Mouse (Mus musculus) heart, embryonic 13.5 days (tissue): ENCODE measurements around the gene Dpep3. TPM values are rescaled to one million over a fixed set of nuclear protein-coding genes. Genes with fewer than 3 reads are reported as not detected.

Experiments used
- ATAC-seq: fragments of 200-750 bp; cut with Nextera tagmentation; 2 replicates; pipeline ENCODE4 v1.8.0; 2017; ENCODE audit warnings: moderate TSS enrichment; ENCODE audit not compliant: insufficient number of reproducible peaks, low FRiP score, low TSS enrichment; ENCODE audit errors: extremely low read depth
- H3K27ac ChIP-seq: fragments of 300-500 bp; sonication (generic); replicated peaks from 2 replicates; pipeline ENCODE4 v1.5.1; 2015; ENCODE audit warnings: moderate library complexity, mild to moderate bottlenecking, inconsistent platforms
- H3K27me3 ChIP-seq: fragments of 300-500 bp; sonication (generic); replicated peaks from 2 replicates; pipeline ENCODE4 v1.6.1; 2015; ENCODE audit warnings: mild to moderate bottlenecking, inconsistent platforms
- H3K36me3 ChIP-seq: fragments of 300-500 bp; sonication (generic); 2 replicates; pipeline ENCODE4 v1.6.1; 2015; ENCODE audit warnings: mild to moderate bottlenecking, inconsistent platforms
- H3K4me1 ChIP-seq: fragments of 300-500 bp; sonication (generic); 2 replicates; pipeline ENCODE4 v1.6.1; 2015; ENCODE audit warnings: inconsistent platforms
- H3K4me2 ChIP-seq: fragments of 300-500 bp; sonication (generic); 2 replicates; pipeline ENCODE4 v1.6.1; 2015; ENCODE audit warnings: inconsistent platforms, mild to moderate bottlenecking, moderate library complexity
- H3K4me3 ChIP-seq: fragments of 300-500 bp; sonication (generic); 2 replicates; pipeline ENCODE4 v1.5.1; 2015; ENCODE audit warnings: moderate library complexity, mild to moderate bottlenecking, inconsistent platforms
- H3K9ac ChIP-seq: fragments of 300-500 bp; sonication (generic); 2 replicates; pipeline ENCODE4 v1.6.1; 2015; ENCODE audit warnings: inconsistent platforms, mild to moderate bottlenecking, moderate library complexity
- H3K9me3 ChIP-seq: fragments of 300-500 bp; sonication (generic); 2 replicates; pipeline ENCODE4 v1.6.1; 2016; ENCODE audit warnings: inconsistent platforms
- WGBS: fragments of 180-500 bp; shearing (Covaris S2); methylation state at CpG from one replicate; pipeline ENCODE4 v1.1.7; 2015; ENCODE audit warnings: mixed read lengths; 5-methylcytosine and 5-hydroxymethylcytosine counted together
- polyA plus RNA-seq: library from polyadenylated mRNA; unstranded; fragments of >200 nt; fragmentation: Nextera tagmentation; extraction: Ambion mirVana; gene quantifications from 2 replicates; pipeline ENCODE4 v1.2.1, GENCODE M21; 2015

The Dpep3 gene
- polyA plus RNA-seq, 1 experiment from 2014 or later: not detected

DNA sequence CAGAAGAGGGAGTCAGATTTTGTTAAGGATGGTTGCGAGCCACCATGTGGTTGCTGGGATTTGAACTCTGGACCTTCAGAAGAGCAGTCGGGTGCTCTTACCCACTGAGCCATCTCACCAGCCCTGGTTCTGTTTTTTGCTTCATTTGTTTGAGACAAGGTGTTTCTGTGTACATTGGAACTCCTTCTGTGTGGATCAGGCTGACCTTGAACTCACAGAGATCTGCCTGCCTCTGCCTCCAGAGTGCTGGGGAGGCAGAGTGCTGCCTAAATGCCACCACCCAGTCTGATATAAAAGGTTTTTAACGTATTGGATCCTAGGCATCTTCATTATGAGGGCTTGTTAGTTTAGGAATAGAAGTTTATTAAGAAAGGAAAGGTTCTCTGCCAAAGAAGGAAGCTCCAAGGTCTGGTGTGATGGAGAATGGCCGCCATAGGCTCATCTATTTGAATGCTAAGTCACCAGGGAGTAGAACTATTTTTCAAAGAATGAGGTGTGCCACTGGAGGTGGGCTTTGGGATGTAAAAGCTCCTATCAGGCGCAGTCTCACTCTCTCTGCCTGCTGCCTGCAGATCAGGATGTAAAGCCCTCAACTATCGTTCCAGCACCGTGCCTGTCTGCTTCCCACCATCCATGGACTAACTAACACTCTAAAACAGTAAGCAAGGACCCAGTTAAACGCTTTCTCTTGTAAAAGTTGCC lies 8.1 kb downstream of the Dpep3 start:
- Histone ChIP-seq H3K27ac (no peak overlapping the region), H3K9me3 (no peaks in the 10 kb centered on the region), H3K4me1 (peaks cover 24% of the 10 kb centered on the region), H3K4me3 (no peak overlapping the region), H3K9ac (no peak overlapping the region), H3K36me3 (no peaks in the 10 kb centered on the region), H3K27me3 (no peaks in the 10 kb centered on the region), H3K4me2 (no peak overlapping the region)
- ATAC-seq: no peak
- WGBS: 74% methylated on average over 8 of the region's 8 CpGs

DNA sequence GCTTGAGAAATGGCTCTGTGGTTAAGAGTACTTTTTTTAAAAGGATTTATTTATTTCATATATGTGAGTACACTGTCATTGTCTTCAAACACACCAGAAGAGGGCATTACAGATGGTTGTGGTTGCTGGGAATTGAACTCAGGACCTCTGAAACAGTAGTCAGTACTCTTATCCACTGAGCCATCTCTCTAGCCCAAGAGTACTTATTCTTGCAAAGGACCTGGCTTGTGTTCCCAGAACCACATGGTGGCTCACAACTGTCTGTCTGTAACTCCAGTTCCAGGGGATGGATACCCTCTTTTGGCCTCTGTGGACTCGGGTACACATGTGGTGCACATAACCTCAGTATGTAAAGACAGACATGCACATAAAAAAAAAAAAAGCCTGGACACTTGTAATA lies 9.9 kb downstream of the Dpep3 start:
- no peak overlapping the region for H3K9ac ChIP-seq
- no peak overlapping the region for H3K4me2 ChIP-seq
- H3K36me3 ChIP-seq: no peaks in the 10 kb centered on the region
- H3K4me1 ChIP-seq: peaks cover 33% of the 10 kb centered on the region
- no peak for ATAC-seq
- no peak overlapping the region for H3K4me3 ChIP-seq
- H3K27ac ChIP-seq: no peak overlapping the region
- 74% methylated on average over 1 of the region's 1 CpGs for WGBS
- H3K27me3 ChIP-seq: no peaks in the 10 kb centered on the region
- H3K9me3 ChIP-seq: no peaks in the 10 kb centered on the region

DNA sequence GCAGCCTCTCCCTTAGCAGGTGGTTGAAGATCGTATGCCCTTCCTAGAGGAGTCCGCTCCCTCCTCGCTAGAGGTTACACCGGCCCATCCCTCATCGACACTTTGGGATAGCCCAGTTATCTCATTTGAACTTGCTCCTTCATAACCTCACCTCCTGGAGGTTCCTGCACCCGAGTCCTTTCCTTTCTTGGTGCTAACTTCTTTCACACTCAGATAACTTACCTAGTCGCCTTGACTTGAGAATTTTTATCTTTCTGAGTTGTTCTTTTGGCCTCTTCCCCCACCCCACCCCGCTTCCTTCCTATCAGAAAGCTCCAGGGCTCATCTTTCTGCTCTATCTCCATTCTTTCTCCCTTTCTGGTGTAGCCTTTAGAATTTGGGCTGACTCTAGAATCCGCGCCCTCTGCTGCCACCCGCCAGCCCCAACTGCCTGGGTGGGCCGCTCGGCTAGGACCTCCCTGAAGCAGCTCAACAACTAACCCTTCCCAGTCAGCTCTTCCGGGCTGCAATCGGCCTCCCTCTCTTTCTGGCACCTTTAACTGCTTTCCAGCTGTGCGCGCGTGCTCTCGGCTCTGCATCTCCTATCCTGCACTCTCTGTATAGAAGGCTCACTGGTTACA lies 12.4 kb downstream of the Dpep3 start:
- H3K9me3 ChIP-seq: no peaks in the 10 kb centered on the region
- H3K27ac ChIP-seq: peak overlapping the region; percentile 95
- H3K27me3 ChIP-seq: no peaks in the 10 kb centered on the region
- 0 out of 2 replicates have a peak, but pooled peaks cover 6% of the 10 kb centered on the region for H3K36me3 ChIP-seq
- WGBS: 5% methylated on average over 19 of the region's 19 CpGs
- H3K9ac ChIP-seq: peak overlapping the region; percentile 97
- peak overlapping the region; percentile 77 for H3K4me2 ChIP-seq
- H3K4me3 ChIP-seq: peak overlapping the region; percentile 90
- H3K4me1 ChIP-seq: peaks cover 58% of the 10 kb centered on the region
- 0 out of 2 replicates have a peak, but pooled peaks have one; percentile 6 for ATAC-seq

DNA sequence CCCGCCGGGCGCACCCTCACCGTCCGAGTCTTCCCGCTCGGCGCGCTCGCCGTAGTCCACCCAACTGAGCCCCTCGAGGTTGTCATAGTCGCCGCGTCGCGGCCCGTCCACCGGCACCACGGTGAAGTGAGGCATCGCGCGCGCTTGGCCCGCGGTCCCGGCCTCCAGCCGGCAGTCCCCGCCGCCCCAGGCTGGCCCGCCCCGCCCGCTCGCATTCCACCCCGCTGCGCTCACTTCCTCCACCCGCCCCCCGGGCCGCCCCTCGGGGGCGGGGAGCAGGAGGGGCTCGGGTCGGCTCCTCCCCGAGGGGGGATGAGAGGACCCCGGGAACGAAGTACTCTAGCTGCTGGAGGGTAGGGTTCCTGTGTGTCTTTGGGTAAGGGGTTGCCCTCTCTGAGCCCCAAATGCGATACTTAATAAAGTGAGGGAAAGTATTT lies 13.3 kb downstream of the Dpep3 start, which contains the start of gene Slc12a4:
TSS of gene Slc12a4 (minus strand) at position 193 of the 437 bp plus-strand sequence.
- peak within 1 kb of the TSS; percentile 95 for H3K27ac ChIP-seq
- peak within 1 kb of the TSS; percentile 90 for H3K4me3 ChIP-seq
- no peaks in the 10 kb centered on the region for H3K27me3 ChIP-seq
- peaks cover 66% of the 10 kb centered on the region for H3K4me1 ChIP-seq
- WGBS: 1% methylated on average over 46 of the region's 47 CpGs
- H3K4me2 ChIP-seq: peak within 1 kb of the TSS; percentile 77
- no peaks in the 10 kb centered on the region for H3K9me3 ChIP-seq
- ATAC-seq: peak; percentile 78
- peak within 1 kb of the TSS; percentile 97 for H3K9ac ChIP-seq
- H3K36me3 ChIP-seq: 0 out of 2 replicates have a peak, but pooled peaks cover 6% of the 10 kb centered on the region

DNA sequence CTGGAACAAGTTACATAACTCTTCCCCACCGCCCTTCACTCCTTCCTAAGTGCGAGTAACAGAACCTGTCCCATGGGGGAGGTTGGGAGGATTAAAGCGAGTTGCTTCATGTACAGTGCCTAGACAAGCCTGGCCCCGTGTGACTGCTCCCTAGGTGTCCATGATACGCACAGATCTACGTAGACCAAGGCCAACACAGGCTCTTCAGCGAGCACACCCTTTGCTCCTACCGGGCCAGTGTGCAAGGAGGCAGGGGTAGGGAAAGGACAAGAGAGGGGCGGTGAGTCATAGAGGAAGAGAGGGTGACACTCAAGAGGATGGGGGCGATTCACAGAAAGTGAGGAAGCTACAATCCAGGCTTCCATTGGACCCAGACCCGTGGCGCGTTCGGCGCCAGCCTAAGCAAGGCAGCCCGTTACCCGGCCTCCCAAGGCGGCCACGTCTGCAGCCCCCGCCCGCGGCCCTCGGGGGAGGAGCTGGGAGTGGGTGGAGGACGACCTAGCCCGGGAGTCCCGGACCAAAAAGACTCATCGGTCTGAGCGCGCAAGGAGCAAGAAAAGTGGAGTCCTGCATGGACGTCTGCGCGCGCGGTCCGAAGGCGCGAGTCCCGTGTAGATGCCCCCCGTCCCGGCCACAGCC lies 13.8 kb downstream of the Dpep3 start:
- peaks cover 66% of the 10 kb centered on the region for H3K4me1 ChIP-seq

DNA sequence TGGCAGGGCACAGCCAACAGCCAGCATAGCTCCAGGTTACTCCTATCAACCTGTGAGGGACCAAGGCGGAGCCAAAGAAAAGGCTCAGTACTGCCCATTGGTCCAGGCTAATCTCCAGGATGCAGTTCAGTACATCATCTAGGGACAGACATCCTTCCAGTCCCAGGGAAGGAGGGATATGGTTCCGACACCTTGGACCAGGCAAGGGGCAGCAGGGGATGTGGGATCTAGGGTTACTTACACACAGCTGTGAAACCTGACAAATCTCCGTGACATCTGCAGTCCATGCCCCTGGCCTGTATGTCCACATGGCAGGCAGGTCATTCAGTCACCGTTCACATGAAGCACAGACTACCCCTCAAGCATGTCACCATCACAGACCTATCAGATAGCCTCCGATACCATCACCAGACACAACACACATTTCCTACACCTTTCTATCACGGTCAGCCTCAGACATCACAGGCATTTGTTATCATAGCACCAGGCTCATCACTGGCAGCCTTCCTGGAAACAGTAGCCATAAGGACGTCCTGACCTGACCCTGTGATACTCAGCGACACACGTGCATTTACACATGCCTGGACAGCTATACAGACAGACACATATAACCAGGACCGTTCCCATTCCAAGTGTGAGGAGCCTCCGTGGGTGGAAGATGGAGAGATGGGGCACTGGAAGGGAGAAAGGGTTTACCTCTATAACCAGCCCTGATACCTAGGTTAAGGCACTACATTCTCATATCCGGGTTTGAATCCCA lies 14.5 kb downstream of the Dpep3 start:
- peak overlapping the region; percentile 77 for H3K4me2 ChIP-seq
- peak overlapping the region; percentile 97 for H3K9ac ChIP-seq
- no peaks in the 10 kb centered on the region for H3K9me3 ChIP-seq
- no peak for ATAC-seq
- peaks cover 69% of the 10 kb centered on the region for H3K4me1 ChIP-seq
- WGBS: 42% methylated on average over 12 of the region's 12 CpGs
- no peaks in the 10 kb centered on the region for H3K27me3 ChIP-seq
- H3K4me3 ChIP-seq: peak overlapping the region; percentile 90
- H3K27ac ChIP-seq: peak overlapping the region; percentile 95
- H3K36me3 ChIP-seq: peaks cover 17% of the 10 kb centered on the region

More for the DNA sequence above, 13.8 kb downstream of the Dpep3 start:
- WGBS: 1% methylated on average over 40 of the region's 40 CpGs
- Histone ChIP-seq H3K27ac (peak overlapping the region; percentile 95), H3K27me3 (no peaks in the 10 kb centered on the region), H3K4me3 (peak overlapping the region; percentile 90), H3K36me3 (peaks cover 10% of the 10 kb centered on the region), H3K4me2 (peak overlapping the region; percentile 77), H3K9me3 (no peaks in the 10 kb centered on the region), H3K9ac (peak overlapping the region; percentile 97)
- ATAC-seq: peak; percentile 39; the same call in 1 of the 2 replicates

DNA sequence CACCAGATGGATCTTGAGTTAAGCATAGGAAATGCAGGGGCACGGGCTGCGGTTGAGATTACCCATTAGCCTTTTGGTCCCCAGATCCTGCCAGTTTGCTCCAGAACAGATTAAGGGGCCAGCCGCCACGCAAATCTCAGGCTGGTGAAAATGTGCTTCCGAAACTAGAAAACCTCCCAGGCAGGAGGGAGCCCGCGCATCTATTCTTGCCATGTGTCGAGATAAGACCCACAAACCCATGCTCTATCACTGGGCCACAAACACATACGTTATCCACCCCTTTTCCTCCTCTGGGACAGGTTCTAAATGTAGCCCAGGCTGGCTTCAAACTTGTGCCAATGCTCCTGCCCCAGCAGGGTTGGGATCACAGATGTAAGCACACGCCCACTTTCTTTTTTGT lies 17.7 kb downstream of the Dpep3 start:
- ATAC-seq: no peak
- Histone ChIP-seq H3K9me3 (no peaks in the 10 kb centered on the region), H3K27me3 (no peaks in the 10 kb centered on the region), H3K4me2 (no peak overlapping the region), H3K27ac (no peak overlapping the region), H3K4me1 (peaks cover 71% of the 10 kb centered on the region), H3K9ac (no peak overlapping the region), H3K4me3 (no peak overlapping the region), H3K36me3 (peaks cover 44% of the 10 kb centered on the region)
- 67% methylated on average over 10 of the region's 10 CpGs for WGBS

DNA sequence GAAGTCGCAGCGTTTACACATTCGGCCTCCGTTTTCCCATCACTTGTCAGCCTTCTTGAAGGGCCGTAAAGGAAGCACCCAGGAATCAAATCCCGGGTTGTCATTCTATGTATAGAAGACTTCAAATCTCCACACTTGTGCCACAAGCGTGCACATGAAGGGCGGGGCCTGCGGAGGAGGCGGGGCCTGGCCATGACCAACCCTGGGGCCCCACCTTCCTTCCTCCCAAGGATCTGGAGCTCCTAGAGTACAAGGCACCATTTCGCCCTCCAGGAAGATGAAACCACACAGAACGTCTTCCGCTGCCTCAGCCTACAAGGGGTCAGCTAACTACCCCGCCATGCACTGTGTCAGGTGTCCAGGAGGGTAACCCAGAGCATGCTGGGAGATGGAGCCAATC lies 18.1 kb downstream of the Dpep3 start:
- peaks cover 70% of the 10 kb centered on the region for H3K4me1 ChIP-seq
- H3K9ac ChIP-seq: no peak overlapping the region
- no peak overlapping the region for H3K4me2 ChIP-seq
- no peaks in the 10 kb centered on the region for H3K9me3 ChIP-seq
- peaks cover 49% of the 10 kb centered on the region for H3K36me3 ChIP-seq
- no peak overlapping the region for H3K4me3 ChIP-seq
- no peak for ATAC-seq
- WGBS: 74% methylated on average over 14 of the region's 14 CpGs
- H3K27ac ChIP-seq: no peak overlapping the region
- no peaks in the 10 kb centered on the region for H3K27me3 ChIP-seq

DNA sequence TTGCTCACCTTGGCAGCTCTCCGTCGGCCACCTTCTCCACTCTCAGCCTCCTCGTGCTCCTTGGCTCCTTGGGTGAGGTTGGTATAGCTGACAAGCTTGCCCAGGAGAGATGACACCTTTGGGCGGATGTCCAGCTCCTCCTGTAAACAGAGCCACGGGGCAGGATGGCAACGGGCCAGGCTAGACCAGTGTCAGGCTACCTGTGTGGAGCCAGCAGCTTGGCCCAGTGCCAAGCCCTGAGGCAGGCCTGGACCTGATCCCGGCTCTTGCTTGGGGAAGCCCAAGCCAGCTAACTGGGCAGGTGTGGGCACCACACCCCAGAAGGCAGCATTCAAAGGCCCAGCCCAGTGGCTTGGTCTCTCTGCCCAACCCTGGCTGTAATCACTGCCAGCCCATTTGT lies 19.9 kb downstream of the Dpep3 start:
- no peaks in the 10 kb centered on the region for H3K9me3 ChIP-seq
- H3K27me3 ChIP-seq: no peaks in the 10 kb centered on the region
- H3K9ac ChIP-seq: no peak overlapping the region
- 75% methylated on average over 7 of the region's 7 CpGs for WGBS
- no peak overlapping the region for H3K4me3 ChIP-seq
- H3K27ac ChIP-seq: no peak overlapping the region
- no peak overlapping the region for H3K4me2 ChIP-seq
- H3K4me1 ChIP-seq: peaks cover 62% of the 10 kb centered on the region
- no peak for ATAC-seq
- peaks cover 66% of the 10 kb centered on the region for H3K36me3 ChIP-seq

DNA sequence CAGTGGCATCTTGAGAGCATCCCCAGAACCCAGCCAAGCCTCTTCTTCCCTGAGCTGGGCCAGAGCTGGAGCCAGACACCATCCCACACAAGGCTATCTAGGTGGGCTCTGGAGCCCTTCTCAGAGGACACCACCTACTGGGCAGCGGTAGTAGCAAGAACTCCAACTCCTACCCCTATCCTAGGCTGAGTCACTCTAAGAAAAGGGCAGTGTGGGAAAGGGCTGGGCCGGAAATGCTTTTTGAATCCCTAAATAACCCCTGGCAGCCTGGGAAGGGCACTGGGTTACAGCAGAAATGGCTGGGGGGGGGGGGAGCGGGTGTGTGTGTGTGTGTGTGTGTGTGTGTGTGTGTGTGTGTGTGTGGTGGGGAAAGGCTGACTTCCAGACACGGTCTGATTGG lies 21.4 kb downstream of the Dpep3 start:
- ATAC-seq: no peak
- Histone ChIP-seq H3K9ac (no peak overlapping the region; the same call in 1 of the 2 replicates), H3K36me3 (peaks cover 76% of the 10 kb centered on the region)

DNA sequence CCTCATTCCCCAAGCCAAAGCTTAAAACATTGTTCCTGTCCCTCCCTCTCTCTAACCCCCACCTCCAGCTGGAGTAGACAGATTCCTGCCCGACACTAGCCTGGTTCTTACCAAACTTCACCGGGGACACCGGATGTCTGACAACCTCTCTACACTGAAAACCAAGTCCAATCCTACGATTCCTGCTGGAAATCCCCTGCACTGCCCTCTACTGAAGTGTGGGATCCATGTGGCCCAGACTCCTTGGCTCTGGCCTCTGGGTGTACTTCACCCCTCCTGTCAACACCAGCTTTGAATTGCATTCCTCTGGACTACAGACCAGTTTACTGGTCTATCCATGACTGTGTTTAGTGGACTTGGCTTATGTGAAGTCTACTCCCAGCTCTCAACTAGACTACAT lies 22.7 kb downstream of the Dpep3 start:
- peak overlapping the region; percentile 13; the same call in 1 of the 2 replicates for H3K27ac ChIP-seq
- WGBS: 51% methylated on average over 4 of the region's 4 CpGs
- H3K27me3 ChIP-seq: no peaks in the 10 kb centered on the region
- H3K4me2 ChIP-seq: no peak overlapping the region
- no peak overlapping the region for H3K4me3 ChIP-seq
- H3K9me3 ChIP-seq: no peaks in the 10 kb centered on the region
- peaks cover 38% of the 10 kb centered on the region for H3K4me1 ChIP-seq
- no peak for ATAC-seq
- no peak overlapping the region for H3K9ac ChIP-seq
- peaks cover 88% of the 10 kb centered on the region for H3K36me3 ChIP-seq

More for the DNA sequence above, 21.4 kb downstream of the Dpep3 start:
- Histone ChIP-seq H3K4me1 (peaks cover 47% of the 10 kb centered on the region), H3K9me3 (no peaks in the 10 kb centered on the region), H3K4me2 (no peak overlapping the region), H3K4me3 (no peak overlapping the region), H3K27me3 (no peaks in the 10 kb centered on the region), H3K27ac (0 out of 2 replicates have a peak overlapping the region, but pooled peaks have one; percentile 24)
- 55% methylated on average over 3 of the region's 4 CpGs for WGBS
